Mouse (Mus musculus): ENCODE measurements around the gene Ubn1.

DNA sequence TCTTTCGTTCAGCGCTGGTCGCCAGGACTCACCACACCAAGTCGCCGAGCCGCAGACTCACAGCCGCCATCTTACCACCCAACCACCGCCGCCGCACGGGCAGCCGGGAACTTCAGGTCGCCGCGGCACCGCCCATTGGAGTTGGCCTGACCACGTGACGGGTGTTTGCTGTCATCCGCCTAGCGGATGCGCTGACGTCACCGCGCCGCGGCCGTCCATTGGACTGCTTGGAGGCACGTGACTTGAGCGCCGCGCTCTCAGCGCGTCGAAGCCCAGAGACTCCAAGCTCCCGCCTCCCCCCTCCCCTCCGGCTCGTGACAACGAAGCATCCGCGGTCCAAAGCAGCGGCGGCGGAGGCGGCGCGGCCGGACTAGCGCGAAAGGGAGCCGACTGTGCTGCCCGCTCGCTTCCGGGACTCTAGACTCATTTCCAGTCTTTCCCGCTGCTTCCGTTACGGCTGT is at the start of gene Ubn1, which contains the start of gene Glyr1:
- TF ChIP-seq CTCF (IDR thresholded peaks at IDR 0.05) (no peak; the same call in 1 of the 2 replicates), EP300 (IDR thresholded peaks at IDR 0.05) (no peak)

All from lung, postnatal 0 days (tissue).